Mouse (Mus musculus) neural tube, embryonic 11.5 days (tissue): Measurements from ENCODE around the gene Ccdc159. TPM values are rescaled to one million over a fixed set of nuclear protein-coding genes. Genes with fewer than 3 reads are reported as not detected.
A peak's percentile ranks its signal among the peaks of the same experiment; 100 is the strongest.

ENCODE experiments used
- ATAC-seq: fragments of 200-750 bp; cut with Nextera tagmentation; 2 replicates; pipeline ENCODE4 v1.8.0; 2017; ENCODE audit warnings: moderate number of reproducible peaks, mild to moderate bottlenecking, moderate TSS enrichment, moderate library complexity; ENCODE audit not compliant: insufficient read depth, low FRiP score, low TSS enrichment
- DNase-seq: peaks from one replicate; pipeline ENCODE4 v3.0.0-alpha.2; 2015; ENCODE audit warnings: low spot score
- H3K27ac ChIP-seq: fragments of 300-500 bp; sonication (generic); 2 replicates; pipeline ENCODE4 v1.5.1; 2014; ENCODE audit warnings: low read depth, mild to moderate bottlenecking, low read length
- H3K27me3 ChIP-seq: fragments of 300-500 bp; sonication (generic); 2 replicates; pipeline ENCODE4 v1.6.1; 2014; ENCODE audit warnings: mild to moderate bottlenecking, low read length, mixed read lengths; ENCODE audit not compliant: control insufficient read depth, insufficient read depth
- H3K36me3 ChIP-seq: fragments of 300-500 bp; sonication (generic); 2 replicates; pipeline ENCODE4 v1.6.1; 2014; ENCODE audit warnings: mild to moderate bottlenecking, low read length, moderate library complexity, mixed read lengths; ENCODE audit not compliant: control insufficient read depth, insufficient read depth
- H3K4me1 ChIP-seq: fragments of 300-500 bp; sonication (generic); 2 replicates; pipeline ENCODE4 v1.6.1; 2014; ENCODE audit warnings: low read length, mixed read lengths; ENCODE audit not compliant: control insufficient read depth, insufficient read depth
- H3K4me2 ChIP-seq: fragments of 300-500 bp; sonication (generic); 2 replicates; pipeline ENCODE4 v1.6.1; 2014; ENCODE audit warnings: low read depth, mild to moderate bottlenecking, moderate library complexity
- H3K4me3 ChIP-seq: fragments of 300-500 bp; sonication (generic); 2 replicates; pipeline ENCODE4 v1.5.1; 2014; ENCODE audit warnings: low read depth, low read length
- H3K9ac ChIP-seq: fragments of 300-500 bp; sonication (generic); 2 replicates; pipeline ENCODE4 v1.6.1; 2014; ENCODE audit warnings: mild to moderate bottlenecking, low read length
- H3K9me3 ChIP-seq: fragments of 300-500 bp; sonication (generic); 2 replicates; pipeline ENCODE4 v1.6.1; 2016; ENCODE audit warnings: low read length; ENCODE audit not compliant: control insufficient read depth
- WGBS: fragments of 180-500 bp; shearing (Covaris S2); extraction: QIAGEN DNeasy Blood & Tissue Kit; methylation state at CpG from one replicate; pipeline ENCODE4 v1.1.7; 2014; 5-methylcytosine and 5-hydroxymethylcytosine counted together
- polyA plus RNA-seq: library from polyadenylated mRNA; unstranded; fragments of >200 nt; fragmentation: Nextera tagmentation; extraction: Ambion mirVana; gene quantifications from 2 replicates; pipeline ENCODE4 v1.2.1, GENCODE M21; 2014

The Ccdc159 gene
- polyA plus RNA-seq, 1 experiment from 2014 or later, result 3.6 TPM

DNA sequence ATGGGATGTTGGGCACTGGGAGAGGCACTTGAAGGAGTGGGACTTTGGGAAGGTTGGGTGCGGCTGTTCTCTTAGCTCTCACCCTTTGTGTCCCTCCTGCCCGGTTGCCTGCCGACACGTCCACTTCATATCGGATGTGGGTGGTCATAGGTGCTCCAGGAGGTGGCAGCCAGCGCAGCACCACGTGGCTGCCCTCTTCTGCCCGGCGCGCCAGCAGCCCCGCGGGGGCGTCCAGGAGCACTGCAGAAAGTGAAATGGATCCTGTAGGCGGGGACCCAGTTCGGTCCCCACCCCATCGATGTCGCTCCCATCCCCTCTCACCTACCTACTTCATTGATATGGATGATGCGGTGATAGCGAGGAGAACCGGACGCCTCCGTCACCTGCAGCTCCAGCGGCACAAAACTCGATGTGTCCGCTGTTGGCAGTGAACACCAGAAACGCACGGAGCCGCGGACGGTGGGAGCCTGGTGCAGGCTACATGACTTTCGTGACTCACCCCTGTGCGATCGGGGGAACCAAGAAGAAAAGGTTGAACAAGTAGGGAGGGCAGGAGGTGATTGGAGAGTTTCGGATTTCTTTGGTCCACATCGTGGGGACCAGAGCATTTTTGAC lies 34.2 kb downstream of the Ccdc159 start:
- DNase-seq (no peak), ATAC-seq (no peak)
- Histone ChIP-seq H3K36me3 (no peaks in the 10 kb centered on the region), H3K9me3 (no peaks in the 10 kb centered on the region), H3K27ac (no peak overlapping the region), H3K4me2 (peak overlapping the region; percentile 71), H3K27me3 (peaks cover 38% of the 10 kb centered on the region), H3K4me1 (peaks cover 7% of the 10 kb centered on the region; the same call in 1 of the 2 replicates), H3K4me3 (peak overlapping the region; percentile 36), H3K9ac (peak overlapping the region; percentile 11; the same call in 1 of the 2 replicates)
- WGBS, result 2% methylated on average over 35 of the region's 35 CpGs

GRCm38 (mm10) chr9:21962010-21962409 lies 34.7 kb downstream of the Ccdc159 start:
- Histone ChIP-seq H3K4me2 (peak overlapping the region; percentile 71), H3K9ac (0 out of 2 replicates have a peak overlapping the region, but pooled peaks have one; percentile 11), H3K36me3 (no peaks in the 10 kb centered on the region), H3K4me3 (peak overlapping the region; percentile 36), H3K27me3 (peaks cover 38% of the 10 kb centered on the region), H3K9me3 (no peaks in the 10 kb centered on the region), H3K27ac (no peak overlapping the region), H3K4me1 (peaks cover 5% of the 10 kb centered on the region; the same call in 1 of the 2 replicates)
- WGBS, result under 1% methylated on average over 15 of the region's 15 CpGs
- ATAC-seq (no peak), DNase-seq (no peak)

DNA sequence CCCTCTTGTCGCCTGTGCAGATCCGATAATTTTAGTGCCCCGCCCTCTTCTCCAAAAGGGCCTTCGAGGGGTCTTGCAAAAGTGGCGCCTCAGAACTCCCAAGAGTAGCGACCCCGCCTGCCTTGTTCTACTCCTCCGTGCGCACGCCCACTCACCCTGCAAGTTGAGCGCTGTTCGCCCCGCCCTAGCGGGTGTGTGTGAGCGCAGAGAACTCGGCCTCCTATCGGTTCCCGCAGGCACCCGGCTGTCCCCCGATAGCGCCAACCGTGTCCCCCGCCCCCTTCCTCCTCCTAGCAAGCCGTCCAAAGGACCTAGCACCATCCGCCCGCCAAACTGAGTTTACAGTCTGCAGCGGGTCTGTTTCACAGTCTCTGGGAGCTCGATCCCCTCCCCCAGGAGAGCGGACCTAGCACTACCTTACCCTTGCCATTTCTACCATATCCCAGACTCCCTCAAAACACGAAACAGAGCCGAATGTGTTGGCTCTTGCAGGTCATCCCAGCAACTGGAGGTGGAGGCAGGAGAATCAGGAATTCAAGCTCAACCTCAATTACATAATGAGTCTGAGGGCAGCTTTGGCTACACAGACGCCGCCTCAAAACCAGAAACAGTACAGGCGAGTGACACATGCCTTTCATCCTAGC lies 35.3 kb downstream of the Ccdc159 start:
- no peaks in the 10 kb centered on the region for H3K36me3 ChIP-seq
- peaks cover 38% of the 10 kb centered on the region for H3K27me3 ChIP-seq
- peak overlapping the region; percentile 36 for H3K4me3 ChIP-seq
- no peak overlapping the region for H3K27ac ChIP-seq
- H3K9ac ChIP-seq, result no peak overlapping the region; the same call in 1 of the 2 replicates
- H3K4me1 ChIP-seq, result peaks cover 5% of the 10 kb centered on the region; the same call in 1 of the 2 replicates
- ATAC-seq (peak; percentile 71; the same call in 1 of the 2 replicates), DNase-seq (peak; percentile 75)
- 4% methylated on average over 33 of the region's 34 CpGs for WGBS
- no peaks in the 10 kb centered on the region for H3K9me3 ChIP-seq
- peak overlapping the region; percentile 71 for H3K4me2 ChIP-seq

- 17% methylated on average over 8 of the region's 8 CpGs for WGBS
- H3K27ac ChIP-seq, result no peak within 1 kb of the TSS
- ATAC-seq (peak; percentile 36; the same call in 1 of the 2 replicates), DNase-seq (peak; percentile 56)
- peak within 1 kb of the TSS; percentile 36 for H3K4me3 ChIP-seq
- H3K9me3 ChIP-seq, result no peaks in the 10 kb centered on the region
- H3K4me1 ChIP-seq, result peaks cover 5% of the 10 kb centered on the region; the same call in 1 of the 2 replicates
- no peaks in the 10 kb centered on the region for H3K36me3 ChIP-seq
- H3K9ac ChIP-seq, result no peak within 1 kb of the TSS; the same call in 1 of the 2 replicates
- H3K27me3 ChIP-seq, result peaks cover 38% of the 10 kb centered on the region
- peak within 1 kb of the TSS; percentile 71 for H3K4me2 ChIP-seq
Measured at GRCm38 (mm10) chr9:21963417-21963816, 36.1 kb downstream of the Ccdc159 start, which contains the start of gene Epor. Gene Epor, minus strand, starts transcription at chr9:21963506.

GRCm38 (mm10) chr9:21968883-21969282 lies 41.6 kb downstream of the Ccdc159 start:
- no peak overlapping the region for H3K4me3 ChIP-seq
- no peak for DNase-seq
- 72% methylated on average over 6 of the region's 6 CpGs for WGBS
- no peaks in the 10 kb centered on the region for H3K27me3 ChIP-seq
- H3K9me3 ChIP-seq, result no peaks in the 10 kb centered on the region
- no peak overlapping the region for H3K4me2 ChIP-seq
- no peak overlapping the region for H3K27ac ChIP-seq
- ATAC-seq, result no peak
- H3K36me3 ChIP-seq, result no peaks in the 10 kb centered on the region
- no peaks in the 10 kb centered on the region for H3K4me1 ChIP-seq
- no peak overlapping the region for H3K9ac ChIP-seq

- ATAC-seq (no peak), DNase-seq (no peak)
- Histone ChIP-seq H3K27ac (no peak overlapping the region), H3K4me3 (no peak overlapping the region), H3K4me2 (no peak overlapping the region), H3K9ac (no peak overlapping the region), H3K9me3 (no peaks in the 10 kb centered on the region), H3K4me1 (no peaks in the 10 kb centered on the region), H3K36me3 (no peaks in the 10 kb centered on the region), H3K27me3 (no peaks in the 10 kb centered on the region)
- WGBS, result 89% methylated on average over 4 of the region's 4 CpGs
Measured at GRCm38 (mm10) chr9:21969304-21969703, 42.0 kb downstream of the Ccdc159 start.

DNA sequence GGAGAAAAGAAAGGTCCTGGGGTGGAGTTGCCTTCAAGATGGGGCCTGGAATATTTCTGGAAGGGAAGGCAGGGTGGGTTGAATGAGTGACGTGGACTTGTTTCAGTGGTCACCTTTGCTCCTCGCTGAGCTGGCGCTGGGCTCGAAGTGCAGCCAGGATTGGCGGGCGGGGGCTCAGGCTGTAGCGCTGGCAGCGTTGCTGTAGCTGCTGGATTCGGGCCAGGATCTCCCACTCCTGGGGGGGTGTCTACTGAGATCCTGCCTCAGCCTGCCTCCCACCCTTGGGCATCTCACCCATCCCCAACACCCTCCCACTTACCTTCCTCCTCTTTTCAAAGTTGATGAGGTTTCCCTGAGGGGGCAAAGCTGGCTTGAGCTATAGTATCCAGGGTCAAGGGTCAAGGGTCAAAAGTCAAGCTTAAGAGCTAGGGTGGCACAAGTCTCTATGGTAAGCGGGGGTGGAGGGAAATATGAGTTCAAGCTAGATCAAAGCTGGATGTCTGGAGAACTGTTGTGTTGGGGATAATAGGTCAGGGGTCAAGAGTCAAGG lies 49.4 kb downstream of the Ccdc159 start:
- Histone ChIP-seq H3K4me2 (no peak overlapping the region), H3K36me3 (no peaks in the 10 kb centered on the region), H3K4me1 (no peaks in the 10 kb centered on the region), H3K9me3 (no peaks in the 10 kb centered on the region), H3K27me3 (no peaks in the 10 kb centered on the region), H3K4me3 (no peak overlapping the region), H3K9ac (no peak overlapping the region), H3K27ac (no peak overlapping the region)
- 97% methylated on average over 9 of the region's 10 CpGs for WGBS
- ATAC-seq (no peak), DNase-seq (no peak)

GRCm38 (mm10) chr9:21977331-21977730 lies 50.1 kb downstream of the Ccdc159 start:
- ATAC-seq, result no peak
- 86% methylated on average over 5 of the region's 5 CpGs for WGBS
- no peaks in the 10 kb centered on the region for H3K4me1 ChIP-seq
- no peak overlapping the region for H3K4me2 ChIP-seq
- H3K9ac ChIP-seq, result no peak overlapping the region
- no peaks in the 10 kb centered on the region for H3K27me3 ChIP-seq
- no peak overlapping the region for H3K27ac ChIP-seq
- no peak for DNase-seq
- no peaks in the 10 kb centered on the region for H3K36me3 ChIP-seq
- H3K4me3 ChIP-seq, result no peak overlapping the region
- H3K9me3 ChIP-seq, result no peaks in the 10 kb centered on the region
